Mouse (Mus musculus): ENCODE data around the gene Htr2b.

DNA sequence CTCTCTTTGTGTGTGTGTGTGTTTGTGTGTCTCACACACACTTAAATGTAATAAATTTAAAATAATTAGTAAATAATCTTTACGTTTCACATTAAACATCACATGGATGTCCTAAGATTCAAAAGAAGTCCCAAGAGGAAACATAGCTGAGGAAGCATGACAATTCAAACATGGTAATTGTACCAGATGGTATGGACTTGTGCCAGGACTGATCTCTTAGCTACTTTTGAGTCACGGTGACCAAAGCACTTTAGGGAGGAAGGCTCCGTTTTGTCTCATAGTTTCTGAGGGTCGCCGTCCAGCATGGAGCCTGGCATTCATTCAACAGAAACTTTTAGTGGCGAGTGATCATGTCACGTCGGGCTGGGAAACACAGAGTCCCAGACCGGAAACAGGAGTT lies 36.4 kb upstream of the Htr2b start:
- TF ChIP-seq POLR2A (IDR thresholded peaks at IDR 0.05; ENCODE audit: low read depth, low read length) (no peak), CTCF (IDR thresholded peaks at IDR 0.05; ENCODE audit: borderline replicate concordance, insufficient read depth, low read length) (no peak)

All from embryonic fibroblast, embryonic 13.5 days (primary cell).